Mouse (Mus musculus) embryonic fibroblast, embryonic 13.5 days (primary cell): Measurements from ENCODE around the gene Lgals9. TPM values are rescaled to one million over a fixed set of nuclear protein-coding genes. Genes with fewer than 3 reads are reported as not detected.

ENCODE experiments used
- H3K27ac ChIP-seq: 2 replicates; pipeline ENCODE4 v1.5.1; 2012; ENCODE audit warnings: low read length, control low read depth, inconsistent platforms; ENCODE audit not compliant: insufficient read depth
- H3K4me1 ChIP-seq: 2 replicates; pipeline ENCODE4 v1.6.1; 2011; ENCODE audit warnings: low read length; ENCODE audit not compliant: control insufficient read depth, insufficient read depth
- H3K4me3 ChIP-seq: 2 replicates; pipeline ENCODE4 v1.5.1; 2011; ENCODE audit warnings: mild to moderate bottlenecking, control low read depth, low read length; ENCODE audit not compliant: insufficient read depth
- CTCF ChIP-seq: IDR thresholded peaks from 2 replicates; pipeline ENCODE4 v1.5.1; 2011; ENCODE audit warnings: mild to moderate bottlenecking, control low read depth, low read length, moderate library complexity, borderline replicate concordance; ENCODE audit not compliant: insufficient read depth
- POLR2A ChIP-seq: IDR thresholded peaks from 2 replicates; pipeline ENCODE4 v1.6.1; 2011; ENCODE audit warnings: low read depth, mild to moderate bottlenecking, control low read depth, low read length, moderate library complexity
- polyA plus RNA-seq: library from polyadenylated mRNA; stranded (reverse); fragments of >200 nt; gene quantifications from 2 replicates; pipeline ENCODE4 v1.2.4, GENCODE M21; 2011; ENCODE audit warnings: low read depth; ENCODE audit not compliant: missing spikeins, insufficient read length

Lgals9 gene
- polyA plus RNA-seq, 1 experiment, result 71.3 TPM

GRCm38 (mm10) chr11:78961221-78961620 is 23.5 kb downstream of the Lgals9 start:
- TF ChIP-seq CTCF, result no peak
- no peak overlapping the region for H3K4me3 ChIP-seq
- H3K4me1 ChIP-seq, result no peaks in the 10 kb centered on the region
- no peak overlapping the region for H3K27ac ChIP-seq

DNA sequence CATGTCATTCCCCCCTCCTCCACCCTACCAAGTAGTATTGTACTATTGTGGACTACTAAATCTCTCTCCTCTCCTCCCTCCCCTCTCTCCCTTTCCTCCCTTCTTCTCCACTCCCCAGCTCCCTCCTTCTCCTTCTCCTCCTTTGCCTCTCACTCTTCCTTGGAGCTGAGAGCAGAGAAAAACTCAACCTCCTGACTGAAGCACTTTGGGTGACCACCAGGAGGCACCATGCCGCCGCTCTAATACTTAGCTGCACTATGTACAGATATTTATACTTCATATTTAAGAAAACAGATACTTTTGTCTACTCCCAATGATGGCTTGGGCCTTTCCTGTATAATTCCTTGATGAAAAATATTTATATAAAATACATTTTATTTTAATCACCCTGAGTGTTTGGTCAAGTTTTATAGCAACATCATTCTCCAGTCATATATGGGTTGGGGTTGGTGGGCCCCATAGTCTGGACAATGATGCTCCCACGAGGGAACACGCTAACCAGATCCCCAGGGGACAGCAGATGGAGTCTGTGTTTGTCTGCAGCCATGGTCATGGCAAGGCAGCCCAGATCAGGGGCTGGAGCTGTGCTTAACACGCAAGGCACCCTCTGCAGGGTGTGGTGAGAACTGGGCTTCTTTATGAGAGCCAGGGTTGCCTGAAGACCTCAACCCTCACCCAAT is 24.8 kb downstream of the Lgals9 start:
- Histone ChIP-seq H3K27ac (no peak overlapping the region), H3K4me3 (no peak overlapping the region), H3K4me1 (no peaks in the 10 kb centered on the region)
- TF ChIP-seq POLR2A, result no peak
- TF ChIP-seq CTCF, result 0 out of 2 replicates have a peak, but pooled peaks have one; percentile 17

GRCm38 (mm10) chr11:78959367-78959766 is 25.4 kb downstream of the Lgals9 start:
- Histone ChIP-seq H3K27ac (no peak overlapping the region), H3K4me3 (no peak overlapping the region), H3K4me1 (no peaks in the 10 kb centered on the region)
- TF ChIP-seq POLR2A, result no peak
- TF ChIP-seq CTCF, result no peak

GRCm38 (mm10) chr11:78956260-78956659 is 28.5 kb downstream of the Lgals9 start:
- Histone ChIP-seq H3K27ac (no peak overlapping the region), H3K4me3 (no peak overlapping the region), H3K4me1 (no peaks in the 10 kb centered on the region)
- peak; percentile 74; the same call in 1 of the 2 replicates for TF ChIP-seq CTCF
- TF ChIP-seq POLR2A, result no peak

DNA sequence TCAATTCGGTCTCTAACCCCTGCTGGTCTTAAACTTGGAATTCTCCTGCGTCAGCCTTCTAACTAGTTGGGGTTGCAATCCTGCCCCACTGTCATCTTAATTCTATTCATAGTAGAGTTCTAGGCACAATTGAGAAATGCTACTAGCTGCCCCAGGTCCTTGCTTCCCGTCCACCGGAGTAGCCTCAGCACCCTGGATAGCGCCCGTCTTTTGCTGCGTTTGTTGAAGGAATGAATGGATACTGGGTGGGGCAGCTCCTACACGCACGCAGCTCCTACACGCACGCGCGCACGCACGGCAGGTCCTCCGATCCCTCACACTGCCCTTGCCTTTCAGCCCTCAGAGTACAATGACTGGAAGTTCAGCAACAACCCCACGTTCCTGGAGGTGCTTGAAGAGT is 32.3 kb downstream of the Lgals9 start:
- Histone ChIP-seq H3K4me3 (no peak overlapping the region), H3K4me1 (no peaks in the 10 kb centered on the region), H3K27ac (no peak overlapping the region)
- TF ChIP-seq POLR2A (no peak), CTCF (no peak)

DNA sequence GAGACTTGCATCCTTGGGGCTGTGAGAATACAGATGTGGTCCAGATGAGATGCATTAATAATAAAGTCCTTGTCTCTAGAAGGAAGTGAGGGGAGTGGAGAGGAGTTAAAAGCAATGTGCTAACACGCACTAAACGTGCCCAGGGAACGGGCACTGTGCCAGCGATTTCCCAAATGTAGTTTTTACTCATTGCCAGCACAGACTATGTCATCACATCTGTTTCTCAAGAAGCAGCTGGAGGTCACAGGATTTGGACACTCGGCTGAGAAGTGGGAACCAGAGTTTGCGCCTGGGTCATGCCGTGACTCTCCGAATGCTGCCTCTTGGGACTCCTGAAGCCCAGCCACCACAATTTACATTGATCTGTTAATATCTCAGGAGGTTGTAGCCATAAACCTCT is 34.4 kb downstream of the Lgals9 start:
- no peak overlapping the region for H3K4me3 ChIP-seq
- H3K27ac ChIP-seq, result no peak overlapping the region
- no peaks in the 10 kb centered on the region for H3K4me1 ChIP-seq
- TF ChIP-seq CTCF (no peak), POLR2A (no peak)

GRCm38 (mm10) chr11:78943083-78943482 is 41.7 kb downstream of the Lgals9 start:
- Histone ChIP-seq H3K4me3 (no peak overlapping the region), H3K27ac (no peak overlapping the region), H3K4me1 (no peaks in the 10 kb centered on the region)
- TF ChIP-seq POLR2A (no peak), CTCF (no peak)

DNA sequence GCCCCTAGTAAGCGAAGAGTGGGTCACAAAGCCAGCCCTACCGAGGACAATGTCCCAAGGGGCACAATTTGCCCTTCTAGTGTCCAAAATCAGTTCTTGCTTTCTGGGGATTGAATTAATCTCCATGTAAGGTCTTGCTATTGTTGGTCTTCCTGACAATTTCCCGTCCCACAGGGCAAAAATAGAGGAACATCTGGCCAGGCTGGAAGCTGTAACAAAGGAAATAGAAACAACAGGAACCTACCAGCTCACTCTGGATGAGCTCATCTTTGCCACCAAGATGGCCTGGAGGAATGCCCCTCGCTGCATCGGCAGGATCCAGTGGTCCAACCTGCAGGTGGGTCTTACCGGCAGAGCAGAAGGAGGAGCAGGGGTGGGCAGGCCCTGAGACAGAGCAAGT is 49.6 kb downstream of the Lgals9 start:
- no peak overlapping the region for H3K4me3 ChIP-seq
- no peak for TF ChIP-seq CTCF
- TF ChIP-seq POLR2A, result no peak
- H3K27ac ChIP-seq, result no peak overlapping the region

DNA sequence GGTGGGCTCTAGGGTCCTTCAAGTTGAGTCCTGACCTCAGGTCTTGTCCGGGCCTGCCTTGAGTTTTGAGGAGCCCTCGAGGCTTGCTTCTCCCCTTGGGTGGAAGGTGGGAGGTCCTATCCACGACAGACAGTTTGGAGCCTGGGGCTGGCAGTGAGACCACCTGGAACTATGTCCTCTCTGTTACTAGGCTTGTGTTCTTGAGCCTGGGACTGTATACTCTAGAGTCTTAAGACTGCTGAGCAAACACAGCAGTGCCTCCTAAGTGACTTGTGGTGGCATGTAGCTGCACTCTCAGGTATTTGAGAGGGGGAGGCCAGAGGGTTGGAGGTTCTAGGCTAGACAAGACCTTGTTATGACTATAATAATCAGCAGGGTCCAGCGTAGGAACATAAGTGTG is 50.0 kb downstream of the Lgals9 start:
- Histone ChIP-seq H3K4me3 (no peak overlapping the region), H3K27ac (no peak overlapping the region), H3K4me1 (no peaks in the 10 kb centered on the region)
- TF ChIP-seq POLR2A (no peak), CTCF (no peak)

More for the DNA sequence above, 49.6 kb downstream of the Lgals9 start:
- no peaks in the 10 kb centered on the region for H3K4me1 ChIP-seq

DNA sequence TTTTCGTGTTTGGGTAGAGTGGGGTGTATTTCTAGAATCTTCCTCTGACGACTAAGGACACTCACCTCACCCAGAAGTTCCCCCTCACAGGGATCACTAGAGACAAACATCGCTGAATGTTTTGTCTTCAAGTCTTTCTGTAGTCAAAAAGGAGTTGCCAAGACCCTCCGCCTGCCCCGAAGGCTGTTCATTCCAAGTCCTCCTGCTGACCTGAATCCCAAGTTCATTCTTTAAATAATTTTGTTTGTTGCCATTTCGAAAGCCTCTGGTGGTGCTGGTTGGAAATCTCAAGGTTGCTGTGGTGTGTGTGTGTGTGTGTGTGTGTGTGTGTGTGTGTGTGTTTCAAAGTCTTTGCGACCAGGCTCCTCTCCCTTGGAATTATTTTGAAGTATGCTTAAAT is 50.4 kb downstream of the Lgals9 start:
- Histone ChIP-seq H3K4me1 (no peaks in the 10 kb centered on the region), H3K27ac (no peak overlapping the region), H3K4me3 (no peak overlapping the region)
- no peak for TF ChIP-seq CTCF
- TF ChIP-seq POLR2A, result no peak
